Mouse (Mus musculus) heart, postnatal 36 days (tissue): ENCODE measurements at regions not wholly inside any gene's neighbourhood (a gene's known extent, or its start where the extent isn't known, plus 50 kb on each side); places are given as distances from the start of the nearest gene placed in this dataset.

ENCODE experiments used
- DNase-seq, 2 experiments: peaks; one replicate each; pipeline ENCODE4 v3.0.0; 2021 to 2022
- intact Hi-C: fragments of 180-260 bp; cut with DNase I; formaldehyde crosslinking; loops from one replicate; pipeline ENCODE4 v1.15.1; 2025

GRCm38 (mm10) chr11:51911481-51911880 lies 54.0 kb upstream of the Jade2 start:
- no peak for DNase-seq
- intact Hi-C loops = no loop called here

GRCm38 (mm10) chr11:51915656-51916032 lies 51.8 kb upstream of the Cdkn2aipnl start:
- DNase-seq = no peak
- intact Hi-C loops = loop anchor here (1.0 to 2.0 kb wide), 3 partner anchors 17 to 57 kb away; partner anchors contain the start of gene Cdkn2aipnl

GRCm38 (mm10) chr11:51916033-51916929 lies 51.2 kb upstream of the Cdkn2aipnl start:
- peak; percentile 97 to 98 for DNase-seq
- intact Hi-C loops = loop anchor here (1.0 to 2.0 kb wide), 3 partner anchors 18 to 58 kb away; partner anchors contain the start of gene Cdkn2aipnl
